Mouse (Mus musculus) MEL (cell line): Measurements from ENCODE around the gene Dlgap1.

Experiments
- POLR2A ChIP-seq, 2 experiments: IDR thresholded peaks; 2 replicates each; pipeline ENCODE4 v1.6.1; 2011 to 2012; ENCODE audit warnings: low read length in 2 of 2, mild to moderate bottlenecking in 2 of 2, control low read depth in 1 of 2, improper control_type of control experiment in 1 of 2, low read depth in 1 of 2, moderate library complexity in 1 of 2; ENCODE audit not compliant: control insufficient read depth in 1 of 2, insufficient read depth in 1 of 2, poor library complexity in 1 of 2
- ZMIZ1 ChIP-seq: IDR thresholded peaks from 2 replicates; pipeline ENCODE4 v1.6.1; 2012; ENCODE audit warnings: low read depth, mild to moderate bottlenecking, inconsistent platforms, low read length, improper control_type of control experiment, moderate library complexity
- ZNF384 ChIP-seq: IDR thresholded peaks from 2 replicates; pipeline ENCODE4 v1.6.1; 2012; ENCODE audit warnings: low read depth, mild to moderate bottlenecking, inconsistent platforms, low read length, improper control_type of control experiment

- no peak for TF ChIP-seq ZMIZ1
- TF ChIP-seq ZNF384: no peak
- TF ChIP-seq POLR2A (IDR thresholded peaks at IDR 0.05; ENCODE audit: control insufficient read depth in 1 of 2, insufficient read depth in 1 of 2, low read depth in 1 of 2, low read length in 2 of 2, poor library complexity in 1 of 2): no peak
These were observed 766.5 kb downstream of the Dlgap1 start for GRCm38 (mm10) chr17:70735396-70735795.
